Mouse (Mus musculus): ENCODE data around the gene Praf2. TPM values are rescaled to one million over a fixed set of nuclear protein-coding genes. Genes with fewer than 3 reads are reported as not detected.

Praf2 gene
- total RNA-seq, 1 experiment from 2014 or later, result 11.0 TPM

GRCm38 (mm10) chrX:7778450-7779244 is 50.4 kb downstream of the Praf2 start:
- DNase-seq, result no peak

- DNase-seq, result no peak
These were observed 51.1 kb downstream of the Praf2 start for GRCm38 (mm10) chrX:7779294-7779693.

Other genes with a start within 250 kb of the Praf2 start
- gene Foxp3, start 154.8 kb upstream of the Praf2 start, total RNA-seq (2021), result not detected in 2 replicates
- gene Ppp1r3f, start 154.2 kb upstream of the Praf2 start, total RNA-seq (2021), result 4.2 and 4.6 TPM in 2 replicates
- 30.3 and 32.3 TPM in 2 replicates for gene Ccdc22, start 122.9 kb upstream of the Praf2 start, total RNA-seq (2021)
- not detected in 2 replicates for gene Cacna1f, start 121.4 kb upstream of the Praf2 start, total RNA-seq (2021)
- 28.5 and 34.6 TPM in 2 replicates for gene Syp, start 90.0 kb upstream of the Praf2 start, total RNA-seq (2021)
- 17.9 and 20.0 TPM in 2 replicates for gene Prickle3, start 71.2 kb upstream of the Praf2 start, total RNA-seq (2021)
- gene Plp2, start 57.0 kb upstream of the Praf2 start, total RNA-seq (2021), result 62.4 and 70.9 TPM in 2 replicates
- 0.52 and 0.86 TPM in 2 replicates for gene Magix, start 47.2 kb upstream of the Praf2 start, total RNA-seq (2021)
- gene Gpkow, start 31.3 kb upstream of the Praf2 start, total RNA-seq (2021), result 50.4 and 54.9 TPM in 2 replicates
- 79.0 and 80.8 TPM in 2 replicates for gene Wdr45, start 14.1 kb upstream of the Praf2 start, total RNA-seq (2021)
- gene Gm45208, start 6.2 kb upstream of the Praf2 start, total RNA-seq (2021), result not detected in 2 replicates
- 4.4 and 6.0 TPM in 2 replicates for gene Ccdc120, start 22.5 kb downstream of the Praf2 start, total RNA-seq (2021)
- 40.7 and 45.0 TPM in 2 replicates for gene Tfe3, start 34.1 kb downstream of the Praf2 start, total RNA-seq (2021)
- gene Gripap1, start 61.3 kb downstream of the Praf2 start, total RNA-seq (2021), result 61.2 and 64.9 TPM in 2 replicates
- gene Kcnd1, start 93.8 kb downstream of the Praf2 start, total RNA-seq (2021), result 1.0 and 1.2 TPM in 2 replicates
- 74.6 and 83.3 TPM in 2 replicates for gene Otud5, start 112.9 kb downstream of the Praf2 start, total RNA-seq (2021)
- gene Pim2, start 149.8 kb downstream of the Praf2 start, total RNA-seq (2021), result 11.1 and 12.3 TPM in 2 replicates
- gene Slc35a2, start 155.6 kb downstream of the Praf2 start, total RNA-seq (2021), result 43.1 and 81.5 TPM in 2 replicates
- 118 and 127 TPM in 2 replicates for gene Pqbp1, start 170.8 kb downstream of the Praf2 start, total RNA-seq (2021)
- gene Timm17b, start 170.9 kb downstream of the Praf2 start, total RNA-seq (2021), result 114 and 134 TPM in 2 replicates
- gene Gm10491, start 179.4 kb downstream of the Praf2 start, total RNA-seq (2021), result not detected in 2 replicates
- 1.9 TPM in 1 of 2 replicates, not detected in the other for gene Gm10490, start 181.1 kb downstream of the Praf2 start, total RNA-seq (2021)
- 39.1 and 47.5 TPM in 2 replicates for gene Pcsk1n, start 191.4 kb downstream of the Praf2 start, total RNA-seq (2021)
- gene Eras, start 200.2 kb downstream of the Praf2 start, total RNA-seq (2021), result not detected in 2 replicates
- 17.9 and 26.7 TPM in 2 replicates for gene Hdac6, start 219.4 kb downstream of the Praf2 start, total RNA-seq (2021)
- gene Gata1, start 249.6 kb downstream of the Praf2 start, total RNA-seq (2021), result not detected in 2 replicates